Mouse (Mus musculus): ENCODE results near the gene Vcl.

GRCm38 (mm10) chr14:21050734-21051133 lies 121.5 kb downstream of the Vcl start:
- TF ChIP-seq CTCF (IDR thresholded peaks at IDR 0.05; ENCODE audit: borderline replicate concordance, control insufficient read depth, extremely low read depth, insufficient read depth, low read length, poor library complexity) (no peak), POLR2A (IDR thresholded peaks at IDR 0.05; ENCODE audit: control insufficient read depth, extremely low read depth, insufficient read depth, low read length, poor library complexity) (no peak)
